Mouse (Mus musculus) common myeloid progenitor, adult 5-6 weeks (primary cell): ENCODE results near the gene Hectd4. TPM values are rescaled to one million over a fixed set of nuclear protein-coding genes. Genes with fewer than 3 reads are reported as not detected.

Experiments used
- ATAC-seq: replicated peaks from 2 replicates; pipeline ENCODE4 v1.8.0; 2016; ENCODE audit warnings: low read depth, mild to moderate bottlenecking, moderate TSS enrichment, inconsistent platforms; ENCODE audit not compliant: poor library complexity, severe bottlenecking
- total RNA-seq: library from RNA; stranded (forward); fragments of 200-1000, 187-1606 nt; gene quantifications from 2 replicates; pipeline ENCODE4 v1.2.3, GENCODE M21; 2017

Gene Hectd4
- total RNA-seq, 1 experiment from 2014 or later: 20.1 TPM

DNA sequence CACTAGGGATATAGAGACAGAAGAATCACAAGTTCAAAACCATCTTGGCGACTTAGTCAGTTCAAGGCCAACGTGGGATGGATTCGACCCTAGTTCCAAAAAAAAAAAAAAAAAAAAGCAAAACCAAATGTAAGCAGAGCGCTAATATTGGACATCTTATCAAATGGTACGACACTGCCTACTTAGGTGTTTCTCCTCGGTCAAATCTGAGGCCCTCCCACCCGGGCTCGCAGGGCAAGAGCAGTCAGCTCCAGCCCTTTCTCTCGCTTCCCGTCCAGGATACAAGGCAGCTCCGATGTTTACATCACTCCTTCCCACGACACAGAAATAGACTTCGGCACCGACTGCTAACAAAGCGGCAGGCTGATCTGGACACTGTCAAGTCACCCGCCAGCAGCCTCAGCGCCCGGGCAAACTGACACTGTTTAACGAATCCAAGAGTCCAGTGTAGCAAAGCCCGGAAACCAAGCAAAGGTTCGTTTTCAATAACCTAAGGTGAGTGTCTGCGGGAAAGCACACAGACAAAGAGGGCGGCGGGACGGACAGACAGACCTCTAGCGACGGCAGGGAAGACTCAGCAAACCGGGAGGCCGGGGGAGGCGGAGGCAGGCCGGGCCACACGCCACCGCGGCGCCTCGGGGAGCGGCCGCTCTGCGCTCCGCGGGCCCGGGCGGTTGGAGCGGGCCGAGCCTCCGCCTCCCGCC, 164.9 kb downstream of the Hectd4 start:
- peak; percentile 6; the same call in 1 of the 2 replicates for ATAC-seq

DNA sequence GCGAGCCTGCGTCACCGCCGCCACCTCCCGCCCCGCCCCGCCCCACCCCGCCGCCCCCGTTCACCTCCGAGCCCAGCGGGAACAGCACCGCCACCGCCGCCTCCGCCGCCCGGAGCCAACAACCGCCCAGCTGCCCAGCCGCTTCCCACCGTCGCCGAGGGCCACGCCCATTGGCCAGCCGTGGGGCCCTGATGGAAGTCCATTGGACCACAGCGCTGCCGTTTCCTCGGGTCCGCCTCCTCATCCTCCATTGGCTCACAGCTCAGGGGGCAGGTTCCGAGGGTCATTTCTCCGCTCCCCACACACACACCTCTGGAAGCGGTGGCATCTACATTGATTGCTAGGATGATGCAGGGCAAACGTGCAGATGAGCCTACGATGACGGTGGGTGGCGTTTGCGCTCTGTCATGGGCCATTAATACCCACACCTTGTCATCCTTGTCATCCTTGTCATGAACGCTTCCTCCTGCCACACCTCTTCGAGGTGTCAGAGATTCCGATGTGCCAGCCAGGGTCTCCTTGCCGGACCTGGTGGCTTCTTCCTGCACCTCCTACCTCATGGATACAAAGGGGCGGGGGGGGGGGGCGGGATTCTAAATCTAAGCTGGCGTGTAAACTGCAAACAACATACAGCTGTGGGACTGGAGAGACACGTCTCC, 165.6 kb downstream of the Hectd4 start, which contains the start of gene Trafd1:
Gene Trafd1 (minus strand): TSS at position 172 of the 659 bp plus-strand sequence.
- peak; percentile 96 for ATAC-seq

DNA sequence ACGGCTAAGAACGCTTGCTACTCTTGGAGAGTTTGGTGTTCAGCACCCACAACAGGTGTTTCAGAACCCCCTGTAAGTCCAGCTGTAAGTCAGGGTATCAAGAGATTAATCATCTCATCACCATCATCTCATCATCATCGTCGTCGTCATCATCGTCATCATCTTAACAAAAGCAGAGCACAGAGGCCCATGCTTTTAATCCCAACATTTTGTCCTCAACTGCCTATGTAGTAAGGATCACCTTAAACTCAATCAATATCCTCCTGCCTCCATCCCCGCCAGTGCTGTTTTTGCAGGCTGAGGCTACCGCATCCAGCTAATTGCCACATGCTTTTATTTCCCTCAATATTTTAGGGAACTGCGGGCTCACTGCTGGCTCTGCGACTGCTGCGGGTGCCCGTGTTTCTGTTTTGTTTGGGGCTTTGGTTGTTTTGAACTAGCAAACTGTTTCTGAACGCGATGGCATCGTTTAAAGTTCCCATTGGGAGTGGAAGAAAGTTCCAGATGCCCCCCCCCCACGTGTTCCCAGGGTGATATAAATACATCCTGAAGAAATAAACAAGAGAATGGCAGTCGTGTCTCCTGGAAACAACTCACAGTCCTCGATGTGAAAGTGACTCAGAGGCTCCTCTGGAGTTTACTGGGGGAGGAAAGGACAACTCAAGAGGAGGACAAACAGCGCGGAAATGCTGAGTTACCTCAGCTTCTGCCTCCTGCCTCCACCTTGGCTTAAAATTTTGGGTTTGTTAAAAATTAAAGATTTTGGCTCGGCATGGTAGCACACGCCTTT, 166.3 kb downstream of the Hectd4 start:
- ATAC-seq: no peak

DNA sequence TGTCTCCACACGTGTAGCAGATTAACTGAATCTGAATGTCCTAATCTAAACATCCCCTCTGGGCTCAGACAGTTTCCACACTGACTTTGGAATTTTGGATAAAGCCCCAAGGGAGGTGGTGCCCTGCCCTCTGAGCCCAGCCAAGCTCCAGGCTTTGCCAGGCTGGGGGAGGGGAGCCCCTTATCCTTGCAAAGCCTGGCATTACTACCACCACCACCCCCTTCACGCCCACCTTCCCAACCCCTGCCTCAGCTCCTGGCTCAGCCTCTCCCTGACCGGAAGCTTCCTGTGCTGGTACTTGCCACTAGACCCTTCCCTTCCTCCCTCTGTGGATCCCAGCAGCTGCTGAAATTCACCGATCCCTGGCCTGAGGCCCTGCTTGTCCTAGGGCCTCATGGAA, 167.1 kb downstream of the Hectd4 start:
- no peak for ATAC-seq

DNA sequence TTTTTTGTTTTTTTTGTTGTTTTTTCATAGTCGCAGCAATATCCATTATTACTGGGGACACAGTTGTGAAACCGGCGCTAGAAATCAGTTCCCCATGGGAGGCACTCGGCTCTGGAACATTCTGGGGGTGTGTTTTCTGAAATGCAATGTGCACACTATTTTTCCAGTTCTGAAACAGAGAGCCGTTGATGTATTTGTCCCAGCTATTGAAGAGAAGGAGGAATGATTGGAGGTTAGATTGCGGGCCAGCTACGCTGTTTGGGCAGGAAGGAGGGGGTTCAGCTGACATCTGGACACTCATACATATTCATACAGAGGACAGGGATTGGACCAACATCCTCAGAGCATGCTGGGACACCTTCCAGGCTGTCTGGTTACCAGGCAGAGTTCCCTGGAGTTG, 169.1 kb downstream of the Hectd4 start:
- no peak for ATAC-seq

DNA sequence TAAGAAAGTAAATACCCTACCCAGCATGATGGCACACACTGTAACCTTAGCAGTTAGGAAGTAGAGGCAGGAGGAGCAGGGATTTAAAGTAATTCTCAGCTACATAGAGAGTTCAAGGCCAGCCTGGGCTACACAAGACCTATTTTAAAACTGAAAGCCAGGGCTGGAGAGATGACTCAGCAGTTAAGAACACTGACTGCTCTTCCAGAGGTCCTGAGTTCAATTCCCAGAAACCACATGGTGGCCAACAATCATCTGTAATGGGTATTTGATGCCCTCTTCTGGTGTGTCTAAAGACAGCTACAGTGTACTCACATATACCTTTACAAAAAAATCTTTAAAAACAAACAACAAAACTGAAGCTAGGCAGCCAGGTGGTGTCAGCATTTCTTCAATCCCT, 169.7 kb downstream of the Hectd4 start:
- no peak for ATAC-seq

DNA sequence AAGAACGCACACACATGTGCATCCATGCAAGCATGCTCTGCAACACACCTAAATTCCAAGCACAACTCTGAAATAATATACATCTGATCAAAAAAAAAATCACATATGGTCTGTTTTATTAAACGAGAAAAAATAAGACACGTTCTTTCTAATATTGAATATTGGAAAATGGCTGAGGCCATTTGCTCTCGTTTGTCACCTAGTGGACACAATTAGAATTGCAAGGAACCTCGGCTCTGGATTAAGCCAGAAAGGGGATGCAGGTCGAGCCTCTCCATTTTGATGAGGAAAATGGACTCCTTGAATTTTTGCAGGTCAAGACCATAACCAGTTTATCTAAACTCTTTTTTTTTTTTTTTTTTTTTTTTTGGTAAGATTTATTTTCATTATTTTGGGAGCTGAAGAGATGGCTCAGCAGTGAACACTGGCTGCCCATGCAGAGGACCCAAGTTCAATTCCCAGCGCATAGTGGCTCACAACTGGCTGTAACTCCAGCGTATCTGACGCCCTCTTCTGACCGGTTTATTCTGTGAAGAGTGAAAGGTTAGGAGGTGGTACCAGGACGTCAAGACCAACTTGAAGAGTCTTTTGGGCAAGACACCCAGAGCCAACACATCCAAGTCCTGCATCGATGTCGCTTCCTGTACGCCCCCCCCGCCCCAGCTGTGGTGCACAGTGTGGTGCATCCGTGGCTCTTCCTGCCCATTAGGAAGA, 172.8 kb downstream of the Hectd4 start:
- ATAC-seq: no peak

DNA sequence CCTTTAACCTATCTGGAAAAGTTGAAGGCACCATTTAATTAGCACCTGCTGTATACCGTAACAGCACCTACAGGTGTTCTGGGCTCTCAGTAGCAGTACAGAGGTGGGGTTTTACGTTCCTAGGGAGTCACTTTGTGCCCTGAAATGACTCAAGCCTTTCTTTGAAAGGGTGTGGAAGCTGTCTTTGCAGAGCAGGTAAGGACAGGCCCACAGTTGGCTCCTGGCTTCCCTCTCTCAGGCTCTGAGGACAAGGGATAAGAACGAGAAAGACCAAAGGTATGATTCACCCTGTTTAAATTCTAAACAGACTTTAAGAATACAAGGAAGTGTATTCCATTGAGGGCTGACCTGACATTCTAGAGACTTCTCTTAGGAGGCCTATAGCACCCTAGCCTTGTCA, 173.4 kb downstream of the Hectd4 start:
- no peak for ATAC-seq

DNA sequence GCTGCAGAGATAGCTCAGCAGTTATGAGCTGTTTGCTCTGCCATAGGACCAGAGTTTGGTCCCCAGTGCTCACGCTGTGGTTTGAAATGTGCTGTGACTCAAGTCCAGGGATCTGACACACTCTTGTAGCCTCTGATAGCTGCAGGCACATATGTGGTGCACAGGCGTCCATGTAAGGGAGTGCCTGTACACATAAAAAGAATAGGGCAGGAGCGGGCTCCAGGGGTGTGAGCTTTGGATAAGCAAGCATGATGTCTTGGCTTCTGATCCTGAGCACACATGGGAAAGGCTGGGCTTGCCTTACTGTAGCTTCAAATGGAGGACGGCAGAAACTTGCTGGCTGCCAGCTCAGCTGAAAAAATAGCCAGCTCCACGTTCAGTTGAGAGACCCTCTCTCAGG, 175.6 kb downstream of the Hectd4 start:
- ATAC-seq: no peak

DNA sequence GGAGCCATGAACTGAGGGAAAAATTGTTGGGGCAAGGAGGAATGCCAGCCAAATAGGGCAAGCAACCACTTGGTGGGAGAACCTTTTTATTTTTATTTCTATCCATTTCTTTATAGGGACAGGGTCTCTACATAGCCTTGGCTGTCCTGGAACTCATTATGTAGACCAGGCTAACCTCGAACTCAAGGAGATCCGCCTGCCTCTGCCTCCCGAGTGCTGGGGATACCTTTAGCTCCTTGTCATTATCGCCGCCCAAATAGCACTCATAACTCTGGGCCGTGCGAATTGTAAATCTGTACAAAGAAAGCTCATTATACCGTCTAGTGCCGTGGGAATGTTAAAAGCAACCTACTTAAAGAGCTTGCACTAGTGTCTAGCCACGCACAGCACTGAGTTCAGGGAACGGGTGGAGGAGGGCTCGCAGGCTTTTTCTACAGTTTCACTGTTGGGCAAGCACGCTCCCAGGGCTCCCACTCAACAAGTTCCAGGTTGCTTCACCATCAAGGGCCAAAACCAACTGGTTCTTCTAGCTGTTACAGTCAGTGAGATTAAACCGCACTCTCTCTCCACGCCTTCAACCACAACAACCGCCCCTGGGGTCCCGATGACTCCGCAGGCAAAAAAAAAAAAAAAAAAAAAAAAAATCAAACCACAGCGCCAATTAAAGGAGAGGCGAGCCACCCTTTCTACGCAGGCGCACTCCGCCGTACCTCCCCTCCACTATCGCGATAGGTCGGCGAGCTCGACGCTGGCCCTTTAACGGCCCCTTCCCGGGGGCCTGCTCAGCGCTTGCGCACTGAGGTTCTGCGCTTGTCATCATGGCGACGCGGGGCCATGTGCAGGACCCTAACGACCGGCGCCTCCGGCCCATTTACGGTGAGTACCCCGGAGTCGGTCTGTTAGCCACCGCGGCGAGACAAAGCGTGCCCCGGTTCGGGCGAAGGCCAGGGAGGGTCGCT, 177.4 kb downstream of the Hectd4 start, which contains the start of gene Naa25:
Gene Naa25 (plus strand): TSS at position 750 of the 959 bp plus-strand sequence.
- ATAC-seq: peak; percentile 92

DNA sequence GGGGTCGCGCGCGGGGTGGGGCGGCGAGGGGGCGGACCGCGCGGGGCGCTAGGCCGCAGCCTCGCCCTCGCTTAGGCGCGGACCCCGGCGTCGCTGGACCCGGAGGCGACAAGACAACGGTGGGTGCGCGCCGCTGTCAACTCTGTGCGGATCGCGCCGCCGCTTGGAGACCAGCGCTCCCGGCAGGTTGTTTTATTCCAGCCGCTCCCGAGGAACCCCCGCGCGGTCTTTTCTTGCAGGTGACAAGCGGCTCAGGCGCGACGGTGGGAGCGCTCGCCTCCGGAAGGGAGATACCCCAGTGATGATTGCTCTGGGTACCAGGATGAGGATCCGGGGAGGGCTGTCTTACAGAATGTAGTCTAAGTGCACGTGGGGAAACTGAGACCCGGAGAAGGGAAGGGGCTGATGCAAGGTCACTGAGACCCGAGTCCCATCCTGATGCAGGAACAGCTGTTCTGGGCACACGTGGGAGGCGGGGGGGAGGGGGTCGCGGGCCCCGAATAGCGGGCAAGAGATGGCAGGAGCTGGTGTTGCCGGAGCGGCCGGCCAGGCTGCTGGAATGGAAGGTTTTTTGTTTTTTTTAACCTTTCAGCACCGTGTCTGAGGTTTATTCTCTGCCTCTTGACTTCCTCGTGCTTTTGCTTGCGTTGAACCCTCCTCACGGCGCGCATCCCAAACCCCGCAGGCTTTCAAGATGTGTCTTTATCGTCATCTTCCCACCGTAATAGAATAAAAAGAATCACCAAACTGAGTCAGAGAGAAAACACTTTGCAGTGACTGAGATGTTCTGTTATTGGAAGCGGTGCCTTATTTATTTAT, 178.3 kb downstream of the Hectd4 start:
- no peak for ATAC-seq

DNA sequence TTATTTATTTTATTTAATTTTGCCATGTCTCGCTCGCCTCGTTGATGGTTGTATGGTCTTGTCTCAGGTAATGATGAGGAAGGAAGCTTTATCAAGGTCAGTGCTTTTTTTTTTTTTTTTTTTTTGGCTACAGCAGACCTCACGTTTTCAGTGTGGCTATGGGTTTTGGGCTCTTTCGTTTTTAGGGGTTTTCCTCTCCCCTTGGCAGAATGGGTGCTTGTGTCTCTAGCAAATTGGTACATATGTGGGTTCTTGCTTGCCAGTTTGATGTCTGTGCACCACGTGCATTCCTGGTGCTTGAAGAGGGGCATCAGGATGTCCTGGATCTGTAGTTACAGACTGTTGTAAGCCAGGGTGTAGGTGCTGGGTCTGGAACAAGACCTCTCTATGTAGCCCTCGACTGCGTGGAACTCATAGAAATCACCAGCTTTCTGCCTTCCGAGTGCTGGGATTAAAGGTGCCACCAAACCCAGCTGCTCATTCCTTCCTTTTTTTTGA, 179.0 kb downstream of the Hectd4 start:
- ATAC-seq: no peak

DNA sequence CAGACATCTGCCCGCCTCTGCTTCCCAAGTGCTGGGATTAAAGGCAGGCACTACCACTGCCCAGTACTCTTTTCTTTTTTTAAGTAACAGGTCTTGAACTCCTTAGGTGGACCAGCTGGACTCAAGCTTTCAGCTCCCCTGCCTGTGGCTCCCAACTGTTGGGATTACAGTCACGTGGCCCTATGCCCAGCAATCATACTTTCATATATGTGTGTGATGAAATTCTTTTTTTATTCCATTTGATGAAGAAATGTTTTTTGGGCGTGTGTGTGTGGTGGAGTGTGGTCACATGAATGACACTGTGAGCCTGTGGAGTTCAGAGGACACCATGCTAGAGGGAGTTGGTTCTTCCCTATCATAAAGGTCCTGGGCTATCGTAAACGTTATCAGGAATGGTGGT, 179.5 kb downstream of the Hectd4 start:
- no peak for ATAC-seq

DNA sequence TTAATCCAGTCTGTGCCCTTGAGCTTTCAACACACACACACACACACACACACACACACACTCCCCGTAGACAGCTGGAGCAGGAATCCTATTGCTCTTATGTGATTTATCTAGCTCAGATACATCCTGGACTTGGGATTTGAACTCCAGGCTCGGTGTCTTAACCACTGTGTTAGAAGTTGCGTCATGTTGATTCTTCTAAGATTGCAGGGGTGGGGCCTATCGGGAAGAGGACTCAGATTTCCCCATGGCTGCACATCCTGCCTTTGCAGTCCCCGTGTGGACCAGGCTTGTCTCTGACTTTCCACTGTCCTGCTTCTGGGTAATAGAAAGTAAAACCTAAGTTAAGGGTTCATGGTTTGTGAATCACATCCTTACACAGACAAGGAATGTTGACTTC, 180.0 kb downstream of the Hectd4 start:
- ATAC-seq: peak; percentile 16

DNA sequence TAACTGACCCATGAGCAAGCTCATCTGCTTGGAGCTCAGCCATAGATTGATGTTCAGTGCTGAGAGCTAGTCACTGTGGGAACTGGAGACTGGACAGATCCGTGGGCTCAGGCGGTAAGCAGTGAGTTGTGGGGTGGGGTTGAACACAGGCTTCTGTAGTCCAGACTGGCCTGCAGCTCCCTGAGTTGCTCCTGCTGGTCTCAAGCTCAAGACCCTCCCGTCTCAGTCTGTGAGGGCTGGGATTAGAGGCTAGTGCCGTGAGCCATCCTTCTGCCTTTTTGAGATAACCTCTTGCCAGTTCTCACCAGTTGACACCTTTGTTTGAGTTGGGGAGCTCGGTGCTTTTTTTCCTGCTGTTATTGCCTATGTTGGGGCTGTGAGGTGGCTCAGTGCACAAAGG, 180.8 kb downstream of the Hectd4 start:
- no peak for ATAC-seq

DNA sequence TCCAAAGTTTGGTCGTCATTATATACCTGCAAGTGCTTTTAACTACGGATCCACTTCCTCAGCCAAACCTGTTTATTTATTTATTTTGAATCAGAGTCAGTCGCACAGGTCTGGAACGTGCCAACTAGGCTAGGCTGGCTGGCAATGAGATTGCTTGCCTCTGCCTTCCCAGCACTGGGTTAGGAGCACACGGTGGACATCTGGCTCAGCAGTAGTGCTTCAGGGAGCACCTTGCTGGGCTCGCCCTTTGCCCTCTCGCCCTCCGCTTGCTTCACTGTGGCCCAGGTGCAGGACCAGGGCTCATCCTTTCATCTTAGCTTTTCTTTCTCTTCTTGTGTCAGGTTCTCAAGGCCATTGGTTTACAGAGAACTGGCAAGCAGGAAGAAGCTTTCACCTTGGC, 187.8 kb downstream of the Hectd4 start:
- ATAC-seq: no peak

DNA sequence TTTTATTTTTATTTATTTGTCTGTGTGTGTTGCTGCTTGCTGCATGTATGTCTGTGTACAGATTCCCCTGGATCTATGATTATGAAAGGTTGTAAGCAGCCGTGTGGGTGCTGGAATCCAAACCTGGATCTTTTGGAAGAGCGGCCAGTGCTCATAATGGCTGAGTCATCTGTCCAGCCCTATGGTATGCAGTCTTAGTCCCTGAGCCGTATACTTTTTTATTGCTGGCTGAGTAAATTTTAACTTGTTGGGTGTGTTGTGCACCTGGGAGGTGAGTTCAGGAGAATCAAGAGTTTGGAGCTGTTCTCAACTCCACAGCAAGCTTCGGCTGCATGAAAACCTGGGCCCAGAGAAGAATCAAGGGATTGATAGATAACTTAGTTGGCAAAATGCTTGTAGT, 191.0 kb downstream of the Hectd4 start:
- no peak for ATAC-seq
